7 mouse cellular contexts compared by ENCODE assay signal in the genomic region with DNA sequence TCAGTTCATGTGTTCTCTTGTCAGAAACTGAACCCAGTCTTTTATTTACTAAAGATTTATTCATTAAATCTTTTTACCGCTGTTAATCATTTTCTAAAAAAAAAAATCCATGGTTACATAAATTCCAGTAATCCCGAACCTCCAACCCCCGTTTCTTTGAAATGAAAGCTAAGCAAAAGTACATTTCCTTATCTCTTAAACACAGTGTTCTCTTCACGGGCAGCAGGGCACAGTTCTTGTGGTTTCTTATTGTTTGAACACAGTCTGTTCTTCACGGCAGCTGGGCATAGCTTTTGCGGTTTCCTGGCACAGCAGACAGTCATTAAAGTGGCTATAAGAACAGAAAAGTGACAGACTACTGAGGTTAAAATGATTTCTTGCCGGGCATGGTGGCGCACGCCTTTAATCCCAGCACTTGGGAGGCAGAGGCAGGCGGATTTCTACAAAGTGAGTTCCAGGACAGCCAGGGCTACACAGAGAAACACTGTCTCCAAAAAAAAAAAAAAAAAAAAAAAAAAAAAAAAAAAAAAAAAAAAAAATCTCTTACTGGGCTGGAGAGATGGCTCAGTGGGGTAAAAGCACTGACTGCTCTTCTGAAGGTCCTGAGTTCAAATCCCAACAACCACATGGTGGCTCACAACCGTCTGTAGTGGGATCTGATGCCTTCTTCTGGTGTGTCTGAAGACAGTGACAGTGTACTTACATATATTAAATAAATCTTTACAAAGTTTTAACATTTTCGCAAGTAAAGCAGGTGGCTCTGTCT. TPM values are rescaled to one million over a fixed set of nuclear protein-coding genes. Genes with fewer than 3 reads are reported as not detected.
DNase-seq lines count a peak whose midpoint lies in the region; ATAC-seq and TF ChIP-seq lines count a peak whose summit lies in the region.
"Not testable (repeated sequence)": the region's sequence is repeated elsewhere in the genome, so short reads cannot be mapped to it uniquely, and the experiment has no call there.

No protein-coding gene starts in this region.

- ATAC-seq in heart, embryonic 11.5 days (replicated peaks; ENCODE audit: insufficient number of reproducible peaks, low FRiP score, low TSS enrichment); liver, embryonic 11.5 days (replicated peaks; ENCODE audit: low FRiP score): not testable (repeated sequence)

- peak overlapping the region; percentile 99; the same call in 1 of the 2 replicates for H3K27ac ChIP-seq in embryonic facial prominence, embryonic 10.5 days (replicated peaks)
- peak overlapping the region; percentile 3; the same call in 1 of the 2 replicates for H3K27ac ChIP-seq in heart, embryonic 11.5 days (ENCODE audit: low read depth, low read length)
- peak overlapping the region; percentile 98 for H3K27ac ChIP-seq in liver, embryonic 11.5 days (ENCODE audit: low read depth, low read length)
- peak overlapping the region; percentile 99; the same call in 1 of the 2 replicates for H3K27ac ChIP-seq in midbrain, embryonic 10.5 days (replicated peaks)
- peak overlapping the region; percentile 99 for H3K27ac ChIP-seq in spleen, adult 2 months (ENCODE audit: insufficient read depth, low read length)

- not testable (repeated sequence) for TF ChIP-seq POLR2A in spleen, adult 2 months (IDR thresholded peaks at IDR 0.05; ENCODE audit: low read depth, low read length)

- not testable (repeated sequence) for H3K9me3 ChIP-seq in embryonic facial prominence, embryonic 10.5 days; heart, embryonic 11.5 days (replicated peaks; ENCODE audit: control insufficient read depth, low read length); liver, embryonic 11.5 days (ENCODE audit: control insufficient read depth, low read length); midbrain, embryonic 10.5 days (replicated peaks)

- H3K36me3 ChIP-seq in embryonic facial prominence, embryonic 10.5 days (replicated peaks): peaks cover 13% of the 10 kb centered on the region
- H3K36me3 ChIP-seq in heart, embryonic 11.5 days (ENCODE audit: control insufficient read depth, insufficient read depth, low read length); liver, embryonic 11.5 days (ENCODE audit: control insufficient read depth, insufficient read depth, low read length); spleen, adult 2 months (ENCODE audit: control insufficient read depth, insufficient read depth, low read length): not testable (repeated sequence)
- peaks cover 21% of the 10 kb centered on the region for H3K36me3 ChIP-seq in midbrain, embryonic 10.5 days

- not testable (repeated sequence) for H3K27me3 ChIP-seq in embryonic facial prominence, embryonic 10.5 days (replicated peaks; ENCODE audit: low read depth, poor library complexity, severe bottlenecking); heart, embryonic 11.5 days (ENCODE audit: control insufficient read depth, insufficient read depth, low read length); liver, embryonic 11.5 days (replicated peaks; ENCODE audit: control insufficient read depth, insufficient read depth, low read length); midbrain, embryonic 10.5 days (ENCODE audit: low read depth, poor library complexity, severe bottlenecking); spleen, adult 2 months (ENCODE audit: control insufficient read depth, insufficient read depth, low read length)

- not testable (repeated sequence) for H3K9ac ChIP-seq in heart, embryonic 11.5 days (ENCODE audit: low read depth, low read length); liver, embryonic 11.5 days (ENCODE audit: low read depth, low read length)

- H3K4me2 ChIP-seq in heart, embryonic 11.5 days: peak overlapping the region; percentile 83
- H3K4me2 ChIP-seq in liver, embryonic 11.5 days: peak overlapping the region; percentile 68

- DNase-seq in NIH3T3 (ENCODE audit: low read depth): peak; percentile 36
- DNase-seq in embryonic facial prominence, embryonic 10.5 days (ENCODE audit: low spot score); liver, embryonic 11.5 days (ENCODE audit: low spot score); midbrain, embryonic 10.5 days (ENCODE audit: low spot score): not testable (repeated sequence)
- DNase-seq in kidney, adult 11 months: peak; percentile 54
- DNase-seq in spleen, adult 2 months (ENCODE audit: low read depth in 1 of 2, low spot score in 2 of 2): peak; percentile 70 to 73

- 84% methylated on average over 12 of the region's 12 CpGs for WGBS in embryonic facial prominence, embryonic 10.5 days
- WGBS in heart, embryonic 11.5 days (ENCODE audit: insufficient replicate concordance): 66% methylated on average over 12 of the region's 12 CpGs
- WGBS in liver, embryonic 11.5 days: 35% methylated on average over 12 of the region's 12 CpGs
- WGBS in midbrain, embryonic 10.5 days: 81% methylated on average over 12 of the region's 12 CpGs
- 16% methylated on average over 12 of the region's 12 CpGs for WGBS in spleen, adult 2 months

- H3K4me3 ChIP-seq in embryonic facial prominence, embryonic 10.5 days: peak overlapping the region; percentile 86
- peak overlapping the region; percentile 74 for H3K4me3 ChIP-seq in heart, embryonic 11.5 days (ENCODE audit: low read depth, low read length)
- peak overlapping the region; percentile 79 for H3K4me3 ChIP-seq in liver, embryonic 11.5 days (ENCODE audit: low read depth, low read length)
- peak overlapping the region; percentile 86 for H3K4me3 ChIP-seq in midbrain, embryonic 10.5 days
- peak overlapping the region; percentile 90 for H3K4me3 ChIP-seq in spleen, adult 2 months (ENCODE audit: extremely low read depth, insufficient read depth, insufficient read length)

- peaks cover 21% of the 10 kb centered on the region for H3K4me1 ChIP-seq in embryonic facial prominence, embryonic 10.5 days
- H3K4me1 ChIP-seq in heart, embryonic 11.5 days (ENCODE audit: control insufficient read depth, insufficient read depth, low read length): peaks cover 18% of the 10 kb centered on the region
- H3K4me1 ChIP-seq in liver, embryonic 11.5 days (replicated peaks; ENCODE audit: control insufficient read depth, insufficient read depth, low read length): peaks cover 33% of the 10 kb centered on the region
- H3K4me1 ChIP-seq in midbrain, embryonic 10.5 days: peaks cover 12% of the 10 kb centered on the region
- peaks cover 13% of the 10 kb centered on the region; the same call in 1 of the 2 replicates for H3K4me1 ChIP-seq in spleen, adult 2 months (ENCODE audit: control insufficient read depth, insufficient read depth, insufficient read length)

- TF ChIP-seq CTCF in spleen, adult 2 months (IDR thresholded peaks at IDR 0.05; ENCODE audit: extremely low read depth, insufficient read depth, insufficient read length, insufficient replicate concordance): not testable (repeated sequence)

RNA-seq across cellular contexts. Expression of a gene that starts 1.3 kb away (rescaled TPM):
- 20.2 and 20.9 TPM in 2 replicates for polyA plus RNA-seq in embryonic facial prominence, embryonic 10.5 days (2016; fragmentation: Nextera tagmentation; extraction: Ambion mirVana)
- 16.5 and 18.5 TPM in 2 replicates for polyA plus RNA-seq in heart, embryonic 11.5 days (2014; fragmentation: Nextera tagmentation; extraction: Ambion mirVana)
- 14.2 and 15.6 TPM in 2 replicates for polyA plus RNA-seq in liver, embryonic 11.5 days (2014; fragmentation: Nextera tagmentation; extraction: Ambion mirVana)
- polyA plus RNA-seq in midbrain, embryonic 10.5 days (2016; fragmentation: Nextera tagmentation; extraction: Ambion mirVana): 22.2 and 22.4 TPM in 2 replicates
- 4.9 and 5.2 TPM in 2 replicates for polyA plus RNA-seq in spleen, adult 2 months (2012; rRNA removed)

RNA-seq across cellular contexts. Expression of a gene that starts 14.3 kb away (rescaled TPM):
- polyA plus RNA-seq in embryonic facial prominence, embryonic 10.5 days (2016; fragmentation: Nextera tagmentation; extraction: Ambion mirVana): 0.23 and 0.25 TPM in 2 replicates
- polyA plus RNA-seq in heart, embryonic 11.5 days (2014; fragmentation: Nextera tagmentation; extraction: Ambion mirVana): 0.39 and 0.52 TPM in 2 replicates
- 0.10 and 0.16 TPM in 2 replicates for polyA plus RNA-seq in liver, embryonic 11.5 days (2014; fragmentation: Nextera tagmentation; extraction: Ambion mirVana)
- 0.09 and 0.12 TPM in 2 replicates for polyA plus RNA-seq in midbrain, embryonic 10.5 days (2016; fragmentation: Nextera tagmentation; extraction: Ambion mirVana)
- 1.2 and 1.8 TPM in 2 replicates for polyA plus RNA-seq in spleen, adult 2 months (2012; rRNA removed)

RNA-seq across cellular contexts. Expression of a gene that starts 46.3 kb away (rescaled TPM):
- not detected in 2 replicates for polyA plus RNA-seq in embryonic facial prominence, embryonic 10.5 days (2016; fragmentation: Nextera tagmentation; extraction: Ambion mirVana)
- not detected in 2 replicates for polyA plus RNA-seq in heart, embryonic 11.5 days (2014; fragmentation: Nextera tagmentation; extraction: Ambion mirVana)
- not detected in 2 replicates for polyA plus RNA-seq in liver, embryonic 11.5 days (2014; fragmentation: Nextera tagmentation; extraction: Ambion mirVana)
- not detected in 2 replicates for polyA plus RNA-seq in midbrain, embryonic 10.5 days (2016; fragmentation: Nextera tagmentation; extraction: Ambion mirVana)
- polyA plus RNA-seq in spleen, adult 2 months (2012; rRNA removed): 23,675 and 41,549 TPM in 2 replicates

Comparison
In these comparisons a context has a peak if more than half of its experiments do, and no peak if none do; other contexts are left out.
1. H3K27ac ChIP-seq: peak in every context shown above with its lines; median percentile 99 in embryonic facial prominence, embryonic 10.5 days; 99 in midbrain, embryonic 10.5 days; 99 in spleen, adult 2 months; 98 in liver, embryonic 11.5 days; 3 in heart, embryonic 11.5 days.
2. RNA of a gene that starts 46.3 kb away (polyA plus RNA-seq): 23,675 to 41,549 TPM in spleen, adult 2 months; not detected in embryonic facial prominence, embryonic 10.5 days, not detected in heart, embryonic 11.5 days, not detected in liver, embryonic 11.5 days and not detected in midbrain, embryonic 10.5 days; every median in the first group is over 1,000 times any median in the second.
3. Peak in every context shown above with its lines, with median percentiles within 50 percentile points of each other: H3K4me3 ChIP-seq.